In the genomic region with DNA sequence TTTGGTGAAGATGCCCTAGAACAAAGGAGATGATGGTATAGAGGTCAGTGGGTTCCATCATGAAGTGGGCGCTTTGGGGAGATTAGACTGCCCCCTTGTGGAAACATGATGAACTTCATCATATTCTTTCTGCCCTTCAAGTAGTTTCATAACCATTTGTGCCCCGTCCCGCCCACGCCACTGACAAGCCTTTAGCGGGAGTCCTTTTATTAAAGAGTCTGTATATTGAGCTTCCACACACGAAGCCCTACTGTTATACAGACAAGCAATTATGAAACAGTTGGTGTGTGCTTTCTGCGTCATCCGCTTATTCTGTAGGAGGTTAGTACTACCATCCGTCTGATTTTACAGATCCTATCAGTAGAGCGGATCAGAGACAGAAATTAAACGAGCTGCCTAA, we compare ENCODE assay signal across 8 mouse cellular contexts. TPM values are rescaled to one million over a fixed set of nuclear protein-coding genes. Genes with fewer than 3 reads are reported as not detected.
DNase-seq lines count a peak whose midpoint lies in the region; ATAC-seq and TF ChIP-seq lines count a peak whose summit lies in the region.

No protein-coding gene starts in this region.

- no peak for ATAC-seq in embryonic facial prominence, embryonic 13.5 days (ENCODE audit: insufficient number of reproducible peaks, insufficient read depth, low FRiP score, low TSS enrichment, low read depth)
- ATAC-seq in lung, embryonic 15.5 days (ENCODE audit: borderline replicate concordance, extremely low read depth, low FRiP score, low TSS enrichment) = no peak

- intact Hi-C loops in gastrocnemius, adult 2 months (cut with DNase I) = loop anchor here (2.0 kb wide), 1 partner anchor 98 kb away; no protein-coding TSS in a partner anchor

- 35% methylated on average over 11 of the region's 11 CpGs for WGBS in embryonic facial prominence, embryonic 13.5 days
- WGBS in kidney, adult 2 months = 32% methylated on average over 11 of the region's 11 CpGs
- 29% methylated on average over 11 of the region's 11 CpGs for WGBS in lung, embryonic 15.5 days

- H3K9me3 ChIP-seq in embryonic facial prominence, embryonic 13.5 days = no peaks in the 10 kb centered on the region
- H3K9me3 ChIP-seq in lung, embryonic 15.5 days = no peaks in the 10 kb centered on the region

- no peak overlapping the region for H3K9ac ChIP-seq in embryonic facial prominence, embryonic 13.5 days
- H3K9ac ChIP-seq in lung, embryonic 15.5 days = no peak overlapping the region

- TF ChIP-seq POLR2A in kidney, adult 2 months (IDR thresholded peaks at IDR 0.05; ENCODE audit: low read depth, low read length) = no peak

- peaks cover 14% of the 10 kb centered on the region for H3K4me1 ChIP-seq in embryonic facial prominence, embryonic 13.5 days
- H3K4me1 ChIP-seq in kidney, adult 2 months (ENCODE audit: control insufficient read depth, insufficient read depth, low read length) = no peaks in the 10 kb centered on the region
- H3K4me1 ChIP-seq in lung, embryonic 15.5 days = peaks cover 9% of the 10 kb centered on the region

- no peaks in the 10 kb centered on the region for H3K36me3 ChIP-seq in embryonic facial prominence, embryonic 13.5 days
- no peaks in the 10 kb centered on the region for H3K36me3 ChIP-seq in kidney, adult 2 months (ENCODE audit: control insufficient read depth, insufficient read depth, low read length)
- no peaks in the 10 kb centered on the region for H3K36me3 ChIP-seq in lung, embryonic 15.5 days

- H3K4me2 ChIP-seq in embryonic facial prominence, embryonic 13.5 days = peak overlapping the region; percentile 39; the same call in 1 of the 2 replicates
- H3K4me2 ChIP-seq in lung, embryonic 15.5 days = peak overlapping the region; percentile 3; the same call in 1 of the 2 replicates

- peak; percentile 70 for TF ChIP-seq CTCF in gastrocnemius, adult 2 months (IDR thresholded peaks at IDR 0.05)
- peak; percentile 50 for TF ChIP-seq CTCF in kidney, adult 2 months (conservative IDR thresholded peaks at IDR 0.05; ENCODE audit: insufficient read depth, insufficient read length, low read depth, low read length)

- peak; percentile 61 for DNase-seq in gastrocnemius, adult 2 months
- DNase-seq in gastrocnemius, postnatal 25 days = no peak
- DNase-seq in A20 (ENCODE audit: low read depth, low spot score) = peak; percentile 72
- DNase-seq in adrenal gland, postnatal 14 days = peak; percentile 77
- DNase-seq in kidney, adult 2 months = peak; percentile 47
- peak; percentile 46 for DNase-seq in thymus, postnatal 14 days

- no peak overlapping the region for H3K27ac ChIP-seq in gastrocnemius, adult 2 months
- no peak overlapping the region for H3K27ac ChIP-seq in embryonic facial prominence, embryonic 13.5 days
- H3K27ac ChIP-seq in kidney, adult 2 months (ENCODE audit: insufficient read depth, low read depth, low read length) = no peak overlapping the region
- no peak overlapping the region for H3K27ac ChIP-seq in lung, embryonic 15.5 days

- H3K27me3 ChIP-seq in embryonic facial prominence, embryonic 13.5 days = peaks cover 7% of the 10 kb centered on the region; the same call in 1 of the 2 replicates
- H3K27me3 ChIP-seq in kidney, adult 2 months (replicated peaks; ENCODE audit: control insufficient read depth, insufficient read depth, low read length) = no peaks in the 10 kb centered on the region
- H3K27me3 ChIP-seq in lung, embryonic 15.5 days = peaks cover 16% of the 10 kb centered on the region; the same call in 1 of the 2 replicates

- peak overlapping the region; percentile 43 for H3K4me3 ChIP-seq in gastrocnemius, adult 2 months
- H3K4me3 ChIP-seq in embryonic facial prominence, embryonic 13.5 days = no peak overlapping the region
- no peak overlapping the region for H3K4me3 ChIP-seq in kidney, adult 2 months (ENCODE audit: insufficient read depth, low read depth, low read length)
- no peak overlapping the region for H3K4me3 ChIP-seq in lung, embryonic 15.5 days

RNA-seq across cellular contexts. Expression of gene Tbx21, which starts 32.2 kb away (rescaled TPM):
- under 1 TPM; 0.17 to 0.48 TPM for total RNA-seq in gastrocnemius, adult 2 months (2021)
- total RNA-seq in gastrocnemius, postnatal 25 days (2021) = under 1 TPM; 0.41 to 0.86 TPM
- total RNA-seq in adrenal gland, postnatal 14 days (2021) = 0.33 and 0.56 TPM in 2 replicates
- 0.08 and 0.10 TPM in 2 replicates for polyA plus RNA-seq in embryonic facial prominence, embryonic 13.5 days (2015; fragmentation: Nextera tagmentation; extraction: Ambion mirVana)
- 0.20 and 0.56 TPM in 2 replicates for polyA plus RNA-seq in kidney, adult 2 months (2012; rRNA removed)
- 0.07 TPM in 1 of 2 replicates, not detected in the other for polyA plus RNA-seq in lung, embryonic 15.5 days (2015; fragmentation: Nextera tagmentation; extraction: Ambion mirVana)

RNA-seq across cellular contexts. Expression of gene Osbpl7, which starts 32.5 kb away (rescaled TPM):
- 1 to 10 TPM; 2.2 to 4.3 TPM for total RNA-seq in gastrocnemius, adult 2 months (2021)
- total RNA-seq in gastrocnemius, postnatal 25 days (2021) = 1 to 10 TPM; 2.5 to 3.2 TPM
- 8.0 and 10.1 TPM in 2 replicates for total RNA-seq in adrenal gland, postnatal 14 days (2021)
- polyA plus RNA-seq in embryonic facial prominence, embryonic 13.5 days (2015; fragmentation: Nextera tagmentation; extraction: Ambion mirVana) = 11.1 and 12.2 TPM in 2 replicates
- 9.0 and 9.1 TPM in 2 replicates for polyA plus RNA-seq in kidney, adult 2 months (2012; rRNA removed)
- polyA plus RNA-seq in lung, embryonic 15.5 days (2015; fragmentation: Nextera tagmentation; extraction: Ambion mirVana) = 10.3 and 11.7 TPM in 2 replicates

RNA-seq across cellular contexts. Expression of gene Mrpl10, which starts 41.6 kb away (rescaled TPM):
- 10 to 100 TPM; 36.9 to 50.7 TPM for total RNA-seq in gastrocnemius, adult 2 months (2021)
- 10 to 100 TPM; 37.6 to 43.0 TPM for total RNA-seq in gastrocnemius, postnatal 25 days (2021)
- 124 and 130 TPM in 2 replicates for total RNA-seq in adrenal gland, postnatal 14 days (2021)
- 82.0 and 82.7 TPM in 2 replicates for polyA plus RNA-seq in embryonic facial prominence, embryonic 13.5 days (2015; fragmentation: Nextera tagmentation; extraction: Ambion mirVana)
- polyA plus RNA-seq in kidney, adult 2 months (2012; rRNA removed) = 137 and 138 TPM in 2 replicates
- polyA plus RNA-seq in lung, embryonic 15.5 days (2015; fragmentation: Nextera tagmentation; extraction: Ambion mirVana) = 79.4 and 85.2 TPM in 2 replicates

RNA-seq across cellular contexts. Expression of gene Lrrc46, which starts 41.8 kb away (rescaled TPM):
- not detected for total RNA-seq in gastrocnemius, adult 2 months (2021)
- total RNA-seq in gastrocnemius, postnatal 25 days (2021) = under 1 TPM in 1 of 2 experiments, not detected in 1; 0.27 TPM
- 0.93 and 0.94 TPM in 2 replicates for total RNA-seq in adrenal gland, postnatal 14 days (2021)
- 0.72 and 1.5 TPM in 2 replicates for polyA plus RNA-seq in embryonic facial prominence, embryonic 13.5 days (2015; fragmentation: Nextera tagmentation; extraction: Ambion mirVana)
- 1.9 and 2.5 TPM in 2 replicates for polyA plus RNA-seq in kidney, adult 2 months (2012; rRNA removed)
- 3.7 and 5.9 TPM in 2 replicates for polyA plus RNA-seq in lung, embryonic 15.5 days (2015; fragmentation: Nextera tagmentation; extraction: Ambion mirVana)

RNA-seq across cellular contexts. Expression of gene Scrn2, which starts 53.2 kb away (rescaled TPM):
- total RNA-seq in gastrocnemius, adult 2 months (2021) = 10 to 100 TPM; 10.4 to 11.4 TPM
- total RNA-seq in gastrocnemius, postnatal 25 days (2021) = 1 to 10 TPM; 9.3 to 9.4 TPM
- 15.9 and 18.3 TPM in 2 replicates for total RNA-seq in adrenal gland, postnatal 14 days (2021)
- 25.0 and 30.6 TPM in 2 replicates for polyA plus RNA-seq in embryonic facial prominence, embryonic 13.5 days (2015; fragmentation: Nextera tagmentation; extraction: Ambion mirVana)
- polyA plus RNA-seq in kidney, adult 2 months (2012; rRNA removed) = 104 and 112 TPM in 2 replicates
- polyA plus RNA-seq in lung, embryonic 15.5 days (2015; fragmentation: Nextera tagmentation; extraction: Ambion mirVana) = 31.2 and 31.9 TPM in 2 replicates
